Mouse (Mus musculus) layer of hippocampus, adult 9-10 months (tissue): ENCODE results near the gene Lamb3.

ENCODE experiments used
- DNase-seq: peaks from one replicate; pipeline ENCODE4 v3.0.0; 2022; ENCODE audit warnings: low spot score

The Lamb3 gene

GRCm38 (mm10) chr1:193201383-193201778 lies 6.1 kb upstream of the Lamb3 start, which contains the start of gene Traf3ip3:
Traf3ip3 (minus strand) TSS chr1:193201703.
- no peak for DNase-seq

- no peak for DNase-seq
Measured at GRCm38 (mm10) chr1:193203821-193204220, 3.7 kb upstream of the Lamb3 start.

- no peak for DNase-seq
Measured at GRCm38 (mm10) chr1:193205431-193205830, 2.1 kb upstream of the Lamb3 start.

- DNase-seq = peak; percentile 41
Measured at GRCm38 (mm10) chr1:193208178-193208577, 679 bp downstream of the Lamb3 start.

GRCm38 (mm10) chr1:193211371-193211770 lies 3.9 kb downstream of the Lamb3 start:
- DNase-seq = no peak

- DNase-seq = no peak
Measured at GRCm38 (mm10) chr1:193214053-193214452, 6.6 kb downstream of the Lamb3 start.

- DNase-seq = no peak
Measured at GRCm38 (mm10) chr1:193216000-193216399, 8.5 kb downstream of the Lamb3 start.

- DNase-seq = no peak
Measured at GRCm38 (mm10) chr1:193220408-193220807, 12.9 kb downstream of the Lamb3 start.

GRCm38 (mm10) chr1:193225531-193225930 lies 18.0 kb downstream of the Lamb3 start:
- no peak for DNase-seq

- DNase-seq = no peak
Measured at GRCm38 (mm10) chr1:193226114-193226513, 18.6 kb downstream of the Lamb3 start.

- DNase-seq = no peak
Measured at GRCm38 (mm10) chr1:193226724-193227522, 19.4 kb downstream of the Lamb3 start.

GRCm38 (mm10) chr1:193227537-193227936 lies 20.0 kb downstream of the Lamb3 start:
- no peak for DNase-seq

- no peak for DNase-seq
Measured at GRCm38 (mm10) chr1:193229570-193229969, 22.1 kb downstream of the Lamb3 start.

GRCm38 (mm10) chr1:193230531-193230930 lies 23.0 kb downstream of the Lamb3 start:
- no peak for DNase-seq

- DNase-seq = no peak
Measured at GRCm38 (mm10) chr1:193230935-193231334, 23.4 kb downstream of the Lamb3 start.

- no peak for DNase-seq
Measured at GRCm38 (mm10) chr1:193232732-193233131, 25.2 kb downstream of the Lamb3 start.

- DNase-seq = no peak
Measured at GRCm38 (mm10) chr1:193234130-193234645, 26.7 kb downstream of the Lamb3 start.

GRCm38 (mm10) chr1:193234930-193235329 lies 27.4 kb downstream of the Lamb3 start:
- DNase-seq = no peak

- DNase-seq = no peak
Measured at GRCm38 (mm10) chr1:193238426-193238825, 30.9 kb downstream of the Lamb3 start.

GRCm38 (mm10) chr1:193241436-193241835 lies 33.9 kb downstream of the Lamb3 start:
- no peak for DNase-seq

GRCm38 (mm10) chr1:193242238-193242637 lies 34.7 kb downstream of the Lamb3 start:
- DNase-seq = peak; percentile 88

- DNase-seq = no peak
Measured at GRCm38 (mm10) chr1:193242863-193243262, 35.4 kb downstream of the Lamb3 start.

- DNase-seq = no peak
Measured at GRCm38 (mm10) chr1:193243571-193244193, 36.2 kb downstream of the Lamb3 start.
